Mouse (Mus musculus) heart, postnatal 10 days (tissue): ENCODE data around the gene Sirt3. TPM values are rescaled to one million over a fixed set of nuclear protein-coding genes. Genes with fewer than 3 reads are reported as not detected.

Source experiments
- DNase-seq, 2 experiments: peaks; one replicate each; pipeline ENCODE4 v3.0.0; 2021
- intact Hi-C: fragments of 180-260 bp; cut with DNase I; formaldehyde crosslinking; loops from one replicate; pipeline ENCODE4 v1.15.1; 2025
- total RNA-seq, 2 experiments: library from RNA; stranded (reverse); gene quantifications; 2 replicates each; pipeline ENCODE4 v1.2.3; 2021

Sirt3 gene
- total RNA-seq, 2 experiments from 2014 or later, result 53.4 to 58.2 TPM

GRCm38 (mm10) chr7:140855181-140855580 is 26.9 kb downstream of the Sirt3 start:
- intact Hi-C loops, result loop anchor here (5.0 kb wide), 3 partner anchors 97 to 337 kb away; partner anchors contain the start of genes Hras, Ifitm5, Lrrc56 and Rnh1

GRCm38 (mm10) chr7:140854483-140854882 is 27.6 kb downstream of the Sirt3 start:
- intact Hi-C loops, result no loop called here
- no peak for DNase-seq

More at GRCm38 (mm10) chr7:140855181-140855580, 26.9 kb downstream of the Sirt3 start:
- no peak for DNase-seq

- intact Hi-C loops, result no loop called here
- DNase-seq, result no peak
These were observed 28.7 kb downstream of the Sirt3 start for GRCm38 (mm10) chr7:140853386-140853785.

GRCm38 (mm10) chr7:140851916-140852315 is 30.2 kb downstream of the Sirt3 start:
- no peak for DNase-seq

GRCm38 (mm10) chr7:140848591-140848990 is 33.5 kb downstream of the Sirt3 start:
- intact Hi-C loops, result no loop called here
- no peak for DNase-seq

More at GRCm38 (mm10) chr7:140851916-140852315, 30.2 kb downstream of the Sirt3 start:
- intact Hi-C loops, result no loop called here

DNA sequence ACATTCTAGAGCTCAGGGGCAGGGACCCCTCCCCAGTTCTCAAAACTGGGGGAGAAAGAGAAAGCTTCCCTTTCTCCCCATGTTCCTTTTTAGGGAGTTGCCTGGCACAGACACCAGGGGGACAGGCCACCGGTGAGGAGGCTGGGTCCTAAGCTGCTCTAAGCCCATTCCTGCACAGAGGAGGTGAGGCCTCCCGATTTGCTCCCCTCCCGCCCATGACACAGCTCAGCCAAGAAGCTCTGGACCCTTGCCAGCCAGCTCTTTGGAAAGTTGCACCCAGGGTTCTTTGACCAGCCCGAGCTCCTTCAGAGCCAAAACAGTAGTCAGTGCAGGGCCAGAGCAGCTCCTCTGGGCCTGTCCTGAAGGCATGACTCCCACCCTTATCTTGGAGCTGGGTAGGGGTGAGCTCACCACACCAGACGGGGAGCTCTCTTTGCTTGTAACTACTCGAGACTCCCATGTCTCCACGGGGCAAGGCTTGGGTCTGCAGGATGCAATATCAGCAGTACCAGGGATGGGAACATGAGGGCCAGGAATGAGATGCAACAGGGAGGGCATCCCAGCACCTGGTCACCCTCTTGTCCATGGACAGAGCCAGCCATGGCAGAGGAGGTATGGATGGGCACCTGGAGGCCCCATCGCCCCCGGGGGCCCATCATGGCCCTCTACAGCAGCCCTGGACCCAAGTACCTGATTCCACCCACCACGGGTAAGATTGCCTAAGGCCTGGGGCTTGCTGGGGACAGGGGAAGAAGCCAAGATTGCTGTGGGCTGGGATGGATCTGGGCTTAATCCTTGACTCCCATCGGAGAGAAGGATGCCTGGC is 34.1 kb downstream of the Sirt3 start, which contains the start of gene Odf3:
Odf3 (plus strand) TSS at position 51 of the 826 bp plus-strand sequence.
- intact Hi-C loops, result no loop called here
- DNase-seq, result peak; percentile 31 to 37

DNA sequence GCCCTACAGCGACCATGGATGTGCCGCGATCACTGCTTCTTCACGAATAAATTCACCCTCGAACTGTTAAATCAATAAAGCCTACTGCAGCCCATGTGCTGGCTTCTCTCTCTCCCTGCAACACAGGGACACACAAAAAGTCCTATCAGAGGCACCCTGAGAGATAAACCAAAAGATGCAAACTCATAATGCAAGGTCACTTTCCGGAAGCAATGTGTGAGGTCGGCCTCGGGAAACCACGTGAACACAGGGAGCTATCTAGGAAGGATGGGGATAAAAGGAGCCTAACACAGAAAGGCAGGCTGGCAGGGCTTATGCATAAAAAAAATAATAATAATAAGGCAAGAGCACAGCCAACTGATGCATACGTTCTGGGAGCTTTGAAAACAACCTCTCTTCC is 35.4 kb downstream of the Sirt3 start:
- DNase-seq, result no peak
- intact Hi-C loops, result no loop called here

- DNase-seq, result no peak
- intact Hi-C loops, result loop anchor here (2.0 kb wide), 1 partner anchor 203 kb away; no protein-coding TSS in a partner anchor
These were observed 36.4 kb downstream of the Sirt3 start for GRCm38 (mm10) chr7:140845683-140846082.

DNA sequence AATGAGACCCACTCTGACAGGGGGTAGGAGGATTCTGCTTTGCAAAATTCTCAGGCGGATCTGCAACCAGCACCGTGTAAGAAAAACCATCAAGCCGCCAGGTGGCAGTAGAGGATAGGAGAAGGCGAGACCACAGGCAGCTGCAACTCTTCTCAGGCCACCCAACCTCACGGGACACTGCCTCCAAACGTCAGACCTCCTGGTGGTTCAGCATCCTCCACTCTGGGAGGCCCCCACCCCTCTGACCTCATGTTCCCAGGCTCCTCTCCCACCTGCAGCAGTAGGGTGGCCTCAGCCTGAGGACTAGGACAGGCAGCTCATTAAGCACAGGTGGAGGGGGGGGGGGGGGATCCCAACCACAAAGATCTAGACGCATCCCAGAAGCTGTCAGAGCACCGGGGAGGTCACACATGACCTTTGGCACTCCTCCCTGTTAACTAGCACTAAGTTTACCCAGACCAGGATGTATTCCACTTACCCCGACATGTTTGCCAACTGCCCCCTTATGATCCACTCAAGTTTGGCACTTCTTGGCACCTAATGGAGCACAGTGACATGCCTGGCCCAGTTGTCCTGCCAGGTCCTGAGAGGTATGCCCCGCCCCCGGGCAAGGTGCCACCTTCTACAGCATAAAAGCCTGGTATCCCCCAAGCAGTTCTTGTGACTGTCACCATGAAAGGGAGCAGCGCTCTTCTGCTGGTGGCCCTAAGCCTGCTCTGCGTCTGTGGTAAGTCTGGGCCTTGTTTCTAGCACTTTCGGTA is 37.0 kb downstream of the Sirt3 start, which contains the start of gene Scgb1c1:
Scgb1c1 (plus strand) TSS at position 643 of the 761 bp plus-strand sequence.
- intact Hi-C loops, result loop anchor here (1.0 to 5.0 kb wide), 3 partner anchors 58 to 222 kb away; no protein-coding TSS in a partner anchor
- DNase-seq, result peak; percentile 92 to 98

DNA sequence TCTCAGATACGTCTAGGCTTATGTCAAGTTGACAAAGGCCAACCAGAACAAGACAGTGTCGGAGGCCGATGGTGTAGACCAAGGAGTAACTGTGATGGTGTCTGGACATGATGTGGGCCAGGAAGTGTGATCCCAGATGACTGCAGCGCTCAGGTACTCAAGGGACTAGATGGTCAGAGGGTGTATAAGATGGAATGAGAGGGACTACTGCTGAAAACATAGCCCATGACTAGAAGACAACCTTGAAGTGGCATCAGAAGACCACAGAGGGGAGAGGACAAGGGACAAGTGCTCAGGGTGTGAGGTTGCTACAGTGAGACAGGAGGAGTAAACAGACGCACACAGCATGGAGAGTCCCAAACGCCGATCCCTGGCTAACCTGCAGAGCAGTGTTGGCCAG is 38.3 kb downstream of the Sirt3 start:
- intact Hi-C loops, result loop anchor here (1.0 to 5.0 kb wide), 3 partner anchors 59 to 223 kb away; no protein-coding TSS in a partner anchor

DNA sequence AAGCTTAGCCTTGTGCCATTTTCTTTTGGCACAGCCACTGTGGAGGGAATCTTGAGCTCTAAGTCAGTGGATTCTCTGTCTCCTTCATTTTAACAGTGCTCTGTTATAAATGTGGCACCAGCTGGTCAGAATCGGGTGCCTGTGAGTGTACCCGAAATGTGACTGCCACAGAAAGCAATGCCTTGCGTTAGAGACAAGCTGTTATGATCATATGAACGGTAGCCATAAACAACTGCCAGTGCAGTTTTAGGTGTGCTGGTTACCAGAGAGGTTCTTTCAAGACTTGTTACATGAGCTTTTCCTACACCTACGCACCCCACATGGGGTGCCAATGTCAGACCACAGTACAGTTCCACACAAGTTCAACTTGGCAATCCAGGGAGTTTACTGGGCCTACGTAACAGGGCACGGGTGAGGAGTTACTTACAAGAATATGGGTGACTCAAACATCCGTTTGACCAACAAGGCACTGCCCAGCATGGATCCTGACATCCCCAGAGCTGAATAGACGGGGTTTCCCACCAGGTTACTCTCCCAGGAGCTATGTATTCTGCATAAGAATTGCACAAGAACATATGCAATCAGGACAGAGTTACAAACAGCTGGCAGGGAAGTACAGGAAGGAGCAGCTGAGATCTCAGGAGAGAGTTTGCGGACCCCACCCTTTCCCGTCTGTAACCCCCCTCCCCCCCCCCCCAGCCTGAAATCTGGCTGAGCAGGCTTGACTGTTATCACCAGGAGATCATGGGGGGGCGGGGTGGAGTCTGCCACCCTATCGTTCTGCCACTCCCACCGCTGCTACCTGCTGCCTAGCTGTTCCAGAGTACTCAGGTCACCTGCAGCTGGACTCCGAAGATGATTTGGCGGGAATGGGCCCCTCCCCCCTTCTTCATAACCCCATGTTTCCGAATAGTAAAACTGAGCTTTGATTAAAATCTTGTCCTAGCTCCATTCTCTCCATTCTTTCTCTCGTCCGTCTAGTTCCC is 41.1 kb downstream of the Sirt3 start:
- no peak for DNase-seq
- intact Hi-C loops, result loop anchor here (5.0 kb wide), 1 partner anchor 226 kb away; no protein-coding TSS in a partner anchor

More for the DNA sequence above, 38.3 kb downstream of the Sirt3 start:
- no peak for DNase-seq

GRCm38 (mm10) chr7:140839556-140839955 is 42.6 kb downstream of the Sirt3 start:
- intact Hi-C loops, result no loop called here
- DNase-seq, result no peak

DNA sequence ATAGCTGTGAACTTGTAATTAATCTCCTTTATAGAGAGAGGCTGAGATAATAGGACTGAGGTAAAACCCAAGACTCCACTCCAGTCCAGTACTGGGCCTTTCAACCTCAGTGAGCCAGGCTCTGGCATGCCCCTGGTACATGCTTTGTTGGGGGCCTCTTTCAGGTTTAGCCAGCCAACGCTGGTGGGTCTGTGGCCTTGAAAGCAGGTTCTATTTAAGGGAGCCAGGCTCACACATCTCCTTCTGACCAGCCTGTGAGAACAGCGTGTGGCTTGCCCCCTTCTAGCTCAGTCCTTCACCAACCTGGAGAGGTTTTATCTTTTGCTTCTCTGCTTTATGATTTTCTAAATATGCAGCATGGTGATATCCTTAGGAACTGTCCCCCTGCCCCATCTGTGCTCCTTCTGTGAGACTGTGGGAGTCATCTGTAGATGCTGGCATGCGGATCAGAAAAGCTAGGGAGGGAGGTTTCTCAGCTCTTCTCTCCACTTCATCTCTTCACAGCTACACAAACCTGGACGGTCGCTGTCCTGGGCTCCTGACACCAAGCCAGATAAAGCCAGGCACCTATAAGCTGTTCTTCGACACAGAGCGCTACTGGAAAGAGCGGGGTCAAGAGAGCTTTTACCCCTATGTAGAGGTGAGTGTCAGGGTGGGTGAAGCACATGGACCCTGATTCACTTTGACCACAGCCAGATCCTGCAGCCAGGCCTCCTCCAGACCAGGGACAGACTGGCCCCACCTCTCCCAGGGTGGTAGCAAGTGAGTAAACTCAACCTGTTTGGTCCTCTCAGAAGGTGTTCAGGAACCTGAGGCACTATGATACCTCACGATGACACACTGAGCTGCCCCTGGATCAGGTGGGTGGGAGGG is 45.6 kb downstream of the Sirt3 start:
- intact Hi-C loops, result no loop called here
- DNase-seq, result no peak

DNA sequence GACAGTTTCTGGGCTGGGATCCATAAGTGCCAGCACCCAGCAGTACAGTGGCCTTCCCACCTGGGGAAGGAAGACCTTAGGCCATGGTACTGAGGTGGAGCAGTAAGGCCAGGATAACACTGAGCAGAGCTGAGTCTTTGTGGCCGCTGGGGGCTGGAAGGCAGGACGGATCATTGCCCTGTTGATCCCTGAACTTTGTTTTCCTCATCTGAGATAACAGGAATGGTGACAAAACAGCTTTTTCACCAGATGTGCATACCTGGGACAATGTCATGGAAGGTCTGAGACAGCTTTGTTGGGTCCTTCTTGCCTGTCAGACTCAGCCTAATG is 46.4 kb downstream of the Sirt3 start:
- DNase-seq, result no peak
- intact Hi-C loops, result no loop called here

DNA sequence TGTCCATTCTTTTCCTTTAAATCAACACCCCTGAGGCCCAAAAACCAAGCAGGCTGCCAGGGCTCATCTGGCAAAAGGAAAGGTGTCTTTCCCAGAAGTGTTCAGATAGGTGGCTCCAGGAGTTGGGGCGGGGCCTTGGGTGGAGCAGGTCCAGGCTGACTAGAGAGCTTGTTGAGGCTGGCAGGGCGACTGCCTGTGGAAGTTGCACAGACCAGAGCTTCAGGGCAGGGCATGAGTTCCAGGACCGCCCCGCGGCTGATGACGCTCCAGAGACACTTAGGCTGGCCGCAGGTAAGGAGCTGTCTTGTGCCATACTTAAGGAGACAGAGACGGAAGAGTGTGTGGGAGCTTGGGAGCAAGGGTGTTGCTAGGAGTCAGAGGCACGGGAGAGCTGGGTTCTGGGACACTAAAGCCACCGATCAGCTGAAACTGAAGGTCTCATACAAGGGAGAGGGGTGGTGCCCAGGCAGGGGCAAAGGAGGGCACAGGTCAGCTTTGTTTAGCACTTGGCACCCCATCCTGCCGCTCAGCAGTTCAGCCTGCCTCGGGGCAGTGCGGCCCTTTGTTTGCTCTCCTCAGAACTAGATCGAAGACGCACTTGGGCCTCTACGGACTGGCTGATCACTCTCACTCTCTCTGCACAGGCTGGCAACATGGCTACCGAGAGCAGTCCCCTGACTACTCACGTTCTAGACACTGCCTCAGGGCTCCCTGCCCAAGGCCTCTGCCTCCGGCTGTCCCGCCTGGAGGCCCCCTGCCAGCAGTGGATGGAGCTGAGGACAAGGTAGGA is 46.9 kb downstream of the Sirt3 start, which contains the start of gene Urah:
Urah (plus strand) TSS at position 51 of the 790 bp plus-strand sequence.
- intact Hi-C loops, result no loop called here

GRCm38 (mm10) chr7:140833341-140833740 is 48.8 kb downstream of the Sirt3 start:
- intact Hi-C loops, result no loop called here
- no peak for DNase-seq

More for the DNA sequence above, 46.9 kb downstream of the Sirt3 start, which contains the start of gene Urah:
- DNase-seq, result no peak

GRCm38 (mm10) chr7:140831447-140831846 is 50.7 kb downstream of the Sirt3 start:
- intact Hi-C loops, result no loop called here

More at GRCm38 (mm10) chr7:140831447-140831846, 50.7 kb downstream of the Sirt3 start:
- no peak for DNase-seq
